Mouse (Mus musculus) testis, adult 2 months (tissue): ENCODE measurements at regions not wholly inside any gene's neighbourhood (a gene's known extent, or its start where the extent isn't known, plus 50 kb on each side); places are given as distances from the start of the nearest gene placed in this dataset.

Experiments used
- H3K27ac ChIP-seq: fragments of 200-500 bp; 2 replicates; pipeline ENCODE4 v1.5.1; 2012; ENCODE audit warnings: low read depth, low read length; ENCODE audit not compliant: control insufficient read depth, insufficient read depth
- H3K27me3 ChIP-seq: fragments of 200-500 bp; 2 replicates; pipeline ENCODE4 v1.6.1; 2012; ENCODE audit warnings: mild to moderate bottlenecking, low read length, moderate library complexity; ENCODE audit not compliant: control insufficient read depth, insufficient read depth
- H3K36me3 ChIP-seq: fragments of 200-500 bp; 2 replicates; pipeline ENCODE4 v1.6.1; 2012; ENCODE audit warnings: mild to moderate bottlenecking, low read length; ENCODE audit not compliant: control insufficient read depth, insufficient read depth
- H3K4me1 ChIP-seq: fragments of 200-500 bp; 2 replicates; pipeline ENCODE4 v1.6.1; 2012; ENCODE audit warnings: low read length; ENCODE audit not compliant: control insufficient read depth, insufficient read depth
- H3K4me3 ChIP-seq: fragments of 200-500 bp; 2 replicates; pipeline ENCODE4 v1.5.1; 2012; ENCODE audit warnings: low read depth, mild to moderate bottlenecking, low read length, moderate library complexity, mixed read lengths; ENCODE audit not compliant: control insufficient read depth
- CTCF ChIP-seq: fragments of 200-500 bp; IDR thresholded peaks from 2 replicates; pipeline ENCODE4 v1.5.1; 2012; ENCODE audit warnings: low read depth, mild to moderate bottlenecking, inconsistent platforms, low read length, moderate library complexity; ENCODE audit not compliant: control insufficient read depth, insufficient read depth, insufficient replicate concordance
- POLR2A ChIP-seq: fragments of 200-500 bp; IDR thresholded peaks from 2 replicates; pipeline ENCODE4 v1.6.1; 2012; ENCODE audit warnings: low read depth, mild to moderate bottlenecking, inconsistent platforms, low read length, moderate library complexity; ENCODE audit not compliant: control insufficient read depth

- Histone ChIP-seq H3K27me3 (no peaks in the 10 kb centered on the region), H3K4me3 (peak overlapping the region; percentile 78), H3K4me1 (peaks cover 6% of the 10 kb centered on the region; the same call in 1 of the 2 replicates), H3K36me3 (no peaks in the 10 kb centered on the region), H3K27ac (no peak overlapping the region)
- no peak for TF ChIP-seq POLR2A
- peak; percentile 99 for TF ChIP-seq CTCF
Measured at GRCm38 (mm10) chr12:77780885-77781698, 412.9 kb upstream of the Gm6657 start.

GRCm38 (mm10) chr12:77783909-77784308 is 410.1 kb upstream of the Gm6657 start:
- TF ChIP-seq POLR2A (no peak), CTCF (no peak)
- no peak overlapping the region for H3K27ac ChIP-seq
- H3K36me3 ChIP-seq: no peaks in the 10 kb centered on the region
- no peaks in the 10 kb centered on the region for H3K27me3 ChIP-seq
- no peak overlapping the region for H3K4me3 ChIP-seq
- peaks cover 8% of the 10 kb centered on the region for H3K4me1 ChIP-seq

- no peak for TF ChIP-seq CTCF
- no peak for TF ChIP-seq POLR2A
- Histone ChIP-seq H3K27ac (no peak overlapping the region), H3K4me3 (no peak overlapping the region), H3K27me3 (no peaks in the 10 kb centered on the region), H3K36me3 (no peaks in the 10 kb centered on the region), H3K4me1 (peaks cover 11% of the 10 kb centered on the region)
Measured at GRCm38 (mm10) chr12:77785647-77786046, 408.4 kb upstream of the Gm6657 start.

- no peak overlapping the region for H3K27ac ChIP-seq
- no peak overlapping the region for H3K4me3 ChIP-seq
- H3K4me1 ChIP-seq: peaks cover 6% of the 10 kb centered on the region
- no peaks in the 10 kb centered on the region for H3K36me3 ChIP-seq
- TF ChIP-seq CTCF: no peak
- no peak for TF ChIP-seq POLR2A
- no peaks in the 10 kb centered on the region for H3K27me3 ChIP-seq
Measured at GRCm38 (mm10) chr12:77786678-77787077, 407.4 kb upstream of the Gm6657 start.

GRCm38 (mm10) chr12:77788273-77788672 is 405.8 kb upstream of the Gm6657 start:
- H3K27me3 ChIP-seq: no peaks in the 10 kb centered on the region
- no peak for TF ChIP-seq CTCF
- no peak for TF ChIP-seq POLR2A
- H3K27ac ChIP-seq: no peak overlapping the region
- H3K4me1 ChIP-seq: peaks cover 6% of the 10 kb centered on the region
- no peak overlapping the region for H3K4me3 ChIP-seq
- H3K36me3 ChIP-seq: no peaks in the 10 kb centered on the region

GRCm38 (mm10) chr12:77789427-77789826 is 404.6 kb upstream of the Gm6657 start:
- H3K27me3 ChIP-seq: no peaks in the 10 kb centered on the region
- TF ChIP-seq POLR2A: no peak
- no peak for TF ChIP-seq CTCF

GRCm38 (mm10) chr12:77789871-77790270 is 404.2 kb upstream of the Gm6657 start:
- peaks cover 6% of the 10 kb centered on the region for H3K4me1 ChIP-seq
- no peaks in the 10 kb centered on the region for H3K27me3 ChIP-seq
- H3K4me3 ChIP-seq: peak overlapping the region; percentile 5
- no peak overlapping the region for H3K27ac ChIP-seq
- H3K36me3 ChIP-seq: no peaks in the 10 kb centered on the region
- TF ChIP-seq POLR2A: no peak
- TF ChIP-seq CTCF: no peak

More at GRCm38 (mm10) chr12:77789427-77789826, 404.6 kb upstream of the Gm6657 start:
- Histone ChIP-seq H3K36me3 (no peaks in the 10 kb centered on the region), H3K27ac (no peak overlapping the region), H3K4me3 (peak overlapping the region; percentile 5), H3K4me1 (peaks cover 6% of the 10 kb centered on the region)
